Mouse (Mus musculus) heart, embryonic 14.5 days (tissue): ENCODE data around the gene Gstm3. TPM values are rescaled to one million over a fixed set of nuclear protein-coding genes. Genes with fewer than 3 reads are reported as not detected.
"Not testable (repeated sequence)": the region's sequence is repeated elsewhere in the genome, so short reads cannot be mapped to it uniquely, and the experiment has no call there.

Source experiments
- ATAC-seq: fragments of 200-750 bp; cut with Nextera tagmentation; 2 replicates; pipeline ENCODE4 v1.8.0; 2017; ENCODE audit warnings: low read depth, moderate TSS enrichment; ENCODE audit not compliant: insufficient number of reproducible peaks, insufficient read depth, low FRiP score
- H3K27ac ChIP-seq, 2 experiments: fragments of 200-500 bp in 1 of 2; fragments of 300-500 bp in 1 of 2; sonication (generic) in 1 of 2; replicated peaks in 1 of 2; 2 replicates each; pipeline ENCODE4 v1.5.1; 2012 to 2014; ENCODE audit warnings: low read depth in 2 of 2, low read length in 2 of 2, control low read depth in 1 of 2, mild to moderate bottlenecking in 1 of 2, mixed read lengths in 1 of 2; ENCODE audit not compliant: control insufficient read depth in 1 of 2, insufficient read depth in 1 of 2
- H3K27me3 ChIP-seq: fragments of 300-500 bp; sonication (generic); 2 replicates; pipeline ENCODE4 v1.6.1; 2014; ENCODE audit warnings: mild to moderate bottlenecking, low read length, control low read depth; ENCODE audit not compliant: control insufficient read depth, insufficient read depth
- H3K36me3 ChIP-seq: fragments of 300-500 bp; sonication (generic); 2 replicates; pipeline ENCODE4 v1.6.1; 2014; ENCODE audit warnings: mild to moderate bottlenecking, control low read depth, low read length, mixed read lengths; ENCODE audit not compliant: control insufficient read depth, insufficient read depth
- H3K4me1 ChIP-seq, 2 experiments: fragments of 200-500 bp in 1 of 2; fragments of 300-500 bp in 1 of 2; sonication (generic) in 1 of 2; 2 replicates each; pipeline ENCODE4 v1.6.1; 2012 to 2014; ENCODE audit warnings: low read length in 2 of 2, control low read depth in 1 of 2, mixed read lengths in 1 of 2; ENCODE audit not compliant: control insufficient read depth in 2 of 2, insufficient read depth in 2 of 2
- H3K4me2 ChIP-seq: fragments of 300-500 bp; sonication (generic); 2 replicates; pipeline ENCODE4 v1.6.1; 2014; ENCODE audit warnings: mild to moderate bottlenecking, low read length
- H3K4me3 ChIP-seq, 2 experiments: fragments of 200-500 bp in 1 of 2; fragments of 300-500 bp in 1 of 2; sonication (generic) in 1 of 2; 2 replicates each; pipeline ENCODE4 v1.5.1; 2012 to 2014; ENCODE audit warnings: low read length in 2 of 2, mild to moderate bottlenecking in 2 of 2, control low read depth in 1 of 2, low read depth in 1 of 2, moderate library complexity in 1 of 2; ENCODE audit not compliant: control insufficient read depth in 1 of 2, insufficient read depth in 1 of 2
- H3K9ac ChIP-seq: fragments of 300-500 bp; sonication (generic); 2 replicates; pipeline ENCODE4 v1.6.1; 2014; ENCODE audit warnings: mild to moderate bottlenecking, low read length
- H3K9me3 ChIP-seq: fragments of 300-500 bp; sonication (generic); 2 replicates; pipeline ENCODE4 v1.6.1; 2016; ENCODE audit warnings: low read length, control low read depth; ENCODE audit not compliant: control insufficient read depth
- WGBS: fragments of 180-500 bp; shearing (Covaris S2); extraction: QIAGEN DNeasy Blood & Tissue Kit; methylation state at CpG from one replicate; pipeline ENCODE4 v1.1.7; 2014; 5-methylcytosine and 5-hydroxymethylcytosine counted together
- polyA plus RNA-seq: library from polyadenylated mRNA; unstranded; fragments of >200 nt; fragmentation: Nextera tagmentation; extraction: Ambion mirVana; gene quantifications from 2 replicates; pipeline ENCODE4 v1.2.1, GENCODE M21; 2014

Gstm3 gene
- not detected in 2 replicates for polyA plus RNA-seq

DNA sequence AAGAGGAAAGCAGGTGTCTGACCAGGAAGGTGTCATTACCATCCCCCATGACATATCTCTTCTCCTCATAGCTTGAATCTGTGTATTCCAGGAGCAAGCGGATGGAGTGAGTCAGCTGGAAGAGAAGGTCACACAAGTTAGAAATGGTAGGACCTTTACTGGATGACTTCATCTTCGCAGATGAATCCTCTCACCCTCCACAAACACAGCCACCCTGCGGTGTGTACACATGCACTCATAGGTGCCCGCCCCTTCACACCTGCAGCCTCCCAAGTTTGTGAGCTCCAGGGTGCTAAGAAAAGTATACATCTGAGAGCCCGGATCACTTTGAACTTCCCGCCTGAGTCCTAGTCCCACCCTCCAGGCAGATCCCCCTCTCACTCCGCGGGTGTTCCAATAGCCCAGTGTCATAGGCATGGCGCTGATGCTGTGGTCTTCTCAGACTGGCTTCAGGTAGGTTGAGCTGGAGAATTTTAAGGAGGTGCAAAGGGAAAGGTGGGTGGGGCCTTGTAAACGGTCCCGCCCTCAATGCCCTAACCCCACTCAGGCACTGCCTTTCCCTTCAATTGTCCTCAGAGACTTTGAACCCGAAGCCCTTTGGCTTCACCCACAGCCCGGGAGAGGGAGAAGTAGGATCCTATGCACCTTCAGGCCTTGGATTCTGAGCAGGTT, at the start of gene Gstm3:
Gstm3 (minus strand) TSS at position 560 of the 672 bp plus-strand sequence.
- H3K36me3 ChIP-seq, result no peaks in the 10 kb centered on the region
- H3K4me2 ChIP-seq, result no peak within 1 kb of the TSS
- H3K9ac ChIP-seq, result no peak within 1 kb of the TSS
- no peak for ATAC-seq
- peaks cover 0 to 2% of the 10 kb centered on the region in 2 experiments; a peak in 1 of 4 replicates for H3K4me1 ChIP-seq
- H3K4me3 ChIP-seq, result no peak within 1 kb of the TSS
- 46% methylated on average over 13 of the region's 13 CpGs for WGBS
- H3K27ac ChIP-seq, result no peak within 1 kb of the TSS
- H3K9me3 ChIP-seq, result no peaks in the 10 kb centered on the region
- H3K27me3 ChIP-seq, result no peaks in the 10 kb centered on the region

DNA sequence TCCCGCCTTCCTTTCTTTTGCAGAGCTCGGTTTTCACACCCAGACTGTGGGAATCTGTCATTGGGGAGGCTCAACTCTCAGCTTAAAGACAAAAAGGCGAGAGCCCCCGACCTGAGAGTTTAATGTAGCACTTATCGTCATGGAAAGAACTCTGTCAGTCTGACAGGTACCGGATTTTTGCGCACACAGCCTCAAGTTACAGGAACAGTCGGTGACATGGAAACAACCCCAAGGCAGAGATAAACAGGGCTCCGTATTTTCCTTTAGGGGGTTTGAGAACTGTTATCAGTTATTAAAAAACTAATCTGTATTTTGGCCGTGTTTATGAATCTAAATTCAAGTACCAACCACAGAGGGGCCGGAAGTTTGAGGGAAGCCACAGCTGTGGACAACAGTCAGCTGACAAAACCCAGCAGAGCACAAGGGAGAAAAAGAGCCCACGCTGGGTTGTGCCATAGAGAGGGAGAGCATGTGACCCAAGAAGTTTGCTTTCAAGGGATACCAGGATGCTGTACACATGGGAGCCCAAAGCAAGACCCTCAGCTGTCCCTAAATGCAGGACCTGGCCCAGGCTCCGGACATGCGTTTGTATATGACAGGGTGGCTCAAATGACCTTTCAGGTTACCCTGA, 49.2 kb upstream of the Gstm3 start:
- Histone ChIP-seq H3K9ac (peak overlapping the region; percentile 65), H3K36me3 (no peaks in the 10 kb centered on the region), H3K27me3 (no peaks in the 10 kb centered on the region), H3K4me3 (peak overlapping the region; percentile 48 to 52), H3K4me2 (peak overlapping the region; percentile 83), H3K4me1 (peaks cover 14 to 26% of the 10 kb centered on the region in 2 experiments; a peak in 3 of 4 replicates), H3K9me3 (no peaks in the 10 kb centered on the region), H3K27ac (peak overlapping the region; percentile 89 to 91)
- 17% methylated on average over 14 of the region's 14 CpGs for WGBS
- ATAC-seq, result no peak

DNA sequence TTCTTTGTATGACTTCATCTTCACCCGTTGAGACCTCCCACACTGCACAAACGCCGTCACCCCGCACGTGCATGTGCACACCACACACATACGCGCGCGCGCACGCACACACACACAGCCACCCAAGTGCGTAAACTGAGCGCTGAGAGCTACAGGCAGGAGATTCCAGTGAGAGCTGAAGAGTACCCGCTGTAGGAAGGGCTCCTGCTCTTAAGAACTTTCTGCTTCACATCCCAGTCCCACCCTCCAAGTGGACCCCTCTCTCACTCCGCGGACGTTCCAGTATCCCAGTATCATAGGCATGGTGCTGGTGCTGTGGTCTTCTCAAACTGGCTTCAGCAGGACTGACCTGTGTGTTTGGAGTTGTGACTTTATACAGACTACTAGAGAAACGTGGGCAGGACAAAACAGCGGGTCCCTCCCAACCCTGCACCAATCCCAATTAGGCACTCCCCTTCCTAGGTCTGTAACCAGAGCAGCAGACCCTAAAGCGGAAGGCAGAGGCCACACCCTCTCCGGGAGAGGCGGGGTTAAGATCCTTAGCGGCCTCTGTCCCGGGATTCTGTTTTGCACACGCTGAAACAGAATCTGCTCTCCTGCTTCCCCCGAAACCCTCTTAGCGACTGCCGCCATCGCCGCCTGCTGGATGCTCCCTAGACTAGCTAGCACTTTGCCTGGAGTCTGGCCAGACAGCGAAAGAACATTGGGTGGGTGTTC, 48.5 kb upstream of the Gstm3 start, which contains the start of gene Gstm1:
Gstm1 (minus strand) TSS at position 501 of the 717 bp plus-strand sequence.
- H3K4me2 ChIP-seq, result peak within 1 kb of the TSS; percentile 83
- no peaks in the 10 kb centered on the region for H3K36me3 ChIP-seq
- 2% methylated on average over 31 of the region's 31 CpGs for WGBS
- H3K4me1 ChIP-seq, result peaks cover 14 to 26% of the 10 kb centered on the region in 2 experiments; a peak in 3 of 4 replicates
- H3K27me3 ChIP-seq, result no peaks in the 10 kb centered on the region
- peak; percentile 96 for ATAC-seq
- peak within 1 kb of the TSS; percentile 90 to 91 for H3K27ac ChIP-seq
- no peaks in the 10 kb centered on the region for H3K9me3 ChIP-seq
- peak within 1 kb of the TSS; percentile 48 to 52 for H3K4me3 ChIP-seq
- peak within 1 kb of the TSS; percentile 65 for H3K9ac ChIP-seq

DNA sequence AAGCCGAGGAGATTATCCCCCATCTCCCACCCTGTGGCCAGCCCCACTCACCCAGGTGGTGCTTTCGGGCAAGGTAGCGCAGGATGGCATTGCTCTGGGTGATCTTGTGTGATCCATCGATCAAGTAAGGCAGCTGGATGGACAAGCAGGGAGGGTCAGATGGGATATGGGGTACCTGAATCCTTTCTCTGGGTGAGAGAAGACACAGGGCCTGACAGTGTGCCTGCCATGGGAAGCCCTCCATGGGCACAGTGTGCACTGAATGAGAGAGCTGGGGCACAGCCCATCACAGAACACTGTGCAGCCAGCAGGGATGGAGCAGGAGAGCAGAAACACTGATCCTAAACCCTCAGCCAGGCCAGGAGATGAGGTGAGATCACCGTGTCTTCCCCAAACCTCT, 47.4 kb upstream of the Gstm3 start:
- ATAC-seq, result not testable (repeated sequence)

DNA sequence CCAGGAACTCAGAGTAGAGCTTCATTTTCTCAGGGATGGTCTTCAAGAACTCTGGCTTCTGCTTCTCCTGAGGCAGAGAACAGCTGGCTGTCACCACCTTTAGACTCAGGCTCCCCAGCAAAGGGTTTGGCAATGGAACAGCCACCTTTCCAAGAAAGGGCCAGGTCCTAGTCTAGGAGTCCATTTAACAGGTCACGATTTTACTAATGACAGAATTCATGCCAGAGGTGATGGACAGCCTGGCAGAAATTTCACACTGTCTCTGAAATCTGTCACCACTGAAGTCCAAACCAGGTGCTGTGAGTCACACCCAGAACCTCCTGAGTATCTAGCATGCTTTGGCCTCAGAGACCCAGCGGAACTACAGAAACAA, 45.9 kb upstream of the Gstm3 start:
- H3K36me3 ChIP-seq, result no peaks in the 10 kb centered on the region
- H3K4me1 ChIP-seq, result peaks cover 9 to 26% of the 10 kb centered on the region in 2 experiments
- H3K27ac ChIP-seq, result no peak overlapping the region
- no peaks in the 10 kb centered on the region for H3K9me3 ChIP-seq
- H3K9ac ChIP-seq, result no peak overlapping the region
- H3K4me2 ChIP-seq, result no peak overlapping the region
- 80% methylated on average over 2 of the region's 2 CpGs for WGBS
- H3K4me3 ChIP-seq, result no peak overlapping the region
- no peak for ATAC-seq
- H3K27me3 ChIP-seq, result no peaks in the 10 kb centered on the region

More for the DNA sequence above, 47.4 kb upstream of the Gstm3 start:
- WGBS, result 83% methylated on average over 5 of the region's 5 CpGs
- not testable (repeated sequence) for H3K9ac ChIP-seq, H3K9me3 ChIP-seq, H3K4me3 ChIP-seq, H3K36me3 ChIP-seq, H3K27me3 ChIP-seq, H3K27ac ChIP-seq
- peak overlapping the region; percentile 83; the same call in 1 of the 2 replicates for H3K4me2 ChIP-seq
- peaks cover 14 to 26% of the 10 kb centered on the region in 2 experiments; a peak in 3 of 4 replicates for H3K4me1 ChIP-seq

DNA sequence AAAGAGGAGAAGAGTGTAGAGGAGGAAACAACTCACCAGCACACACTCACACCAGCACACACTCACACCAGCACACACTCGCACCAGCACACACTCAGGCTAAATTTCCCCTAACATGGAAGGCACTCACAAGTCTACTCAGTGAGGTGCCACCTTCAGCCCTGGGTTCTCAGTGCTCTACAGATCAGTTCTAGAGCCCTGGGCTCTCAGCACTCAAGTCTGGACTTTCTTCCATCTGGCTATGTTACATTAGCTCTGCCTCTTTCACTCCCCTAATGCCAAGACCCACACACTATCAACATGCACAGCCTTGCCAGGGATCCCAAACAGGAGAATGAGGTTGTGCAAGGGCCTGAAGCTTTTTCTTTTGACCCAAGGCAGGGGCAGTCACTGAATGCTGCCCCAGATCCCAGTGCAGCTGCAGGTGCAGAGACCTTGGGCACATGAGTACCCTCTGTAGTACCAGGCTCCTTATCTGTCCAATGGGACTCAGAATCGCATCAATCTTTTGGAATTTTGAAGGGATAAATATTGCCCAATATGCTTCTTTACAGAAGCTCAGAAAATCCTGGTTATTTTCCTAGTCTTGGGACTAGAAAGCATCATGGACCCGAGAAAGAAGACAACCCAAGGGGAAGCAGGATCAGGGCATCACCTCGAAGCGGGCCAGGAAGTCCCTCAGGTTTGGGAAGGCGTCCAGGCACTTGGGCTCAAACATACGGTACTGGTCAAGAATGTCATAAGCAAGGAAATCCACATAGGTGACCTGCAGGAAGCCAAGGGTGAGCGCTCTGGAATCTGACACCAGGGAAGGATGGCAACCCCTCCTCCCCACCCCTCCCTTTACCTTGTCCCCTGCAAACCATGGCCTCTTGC, 45.3 kb upstream of the Gstm3 start:
- no peak overlapping the region for H3K4me3 ChIP-seq
- no peaks in the 10 kb centered on the region for H3K9me3 ChIP-seq
- no peak for ATAC-seq
- H3K4me2 ChIP-seq, result no peak overlapping the region
- no peak overlapping the region for H3K27ac ChIP-seq
- 80% methylated on average over 7 of the region's 8 CpGs for WGBS
- H3K9ac ChIP-seq, result no peak overlapping the region
- peaks cover 8 to 20% of the 10 kb centered on the region in 2 experiments for H3K4me1 ChIP-seq
- no peaks in the 10 kb centered on the region for H3K36me3 ChIP-seq
- no peaks in the 10 kb centered on the region for H3K27me3 ChIP-seq
